Mouse (Mus musculus) cortical plate, adult 2 months (tissue): Measurements from ENCODE around the gene Homez.

Experiments
- CTCF ChIP-seq: fragments of 200-500 bp; IDR thresholded peaks from 2 replicates; pipeline ENCODE4 v1.5.1; 2011; ENCODE audit warnings: mild to moderate bottlenecking, control low read depth, low read length; ENCODE audit not compliant: insufficient read depth; ENCODE audit errors: extremely low read depth
- POLR2A ChIP-seq: fragments of 200-500 bp; IDR thresholded peaks from 2 replicates; pipeline ENCODE4 v1.6.1; 2011; ENCODE audit warnings: mild to moderate bottlenecking, low read length, control low read depth; ENCODE audit not compliant: insufficient read depth; ENCODE audit errors: extremely low read depth

DNA sequence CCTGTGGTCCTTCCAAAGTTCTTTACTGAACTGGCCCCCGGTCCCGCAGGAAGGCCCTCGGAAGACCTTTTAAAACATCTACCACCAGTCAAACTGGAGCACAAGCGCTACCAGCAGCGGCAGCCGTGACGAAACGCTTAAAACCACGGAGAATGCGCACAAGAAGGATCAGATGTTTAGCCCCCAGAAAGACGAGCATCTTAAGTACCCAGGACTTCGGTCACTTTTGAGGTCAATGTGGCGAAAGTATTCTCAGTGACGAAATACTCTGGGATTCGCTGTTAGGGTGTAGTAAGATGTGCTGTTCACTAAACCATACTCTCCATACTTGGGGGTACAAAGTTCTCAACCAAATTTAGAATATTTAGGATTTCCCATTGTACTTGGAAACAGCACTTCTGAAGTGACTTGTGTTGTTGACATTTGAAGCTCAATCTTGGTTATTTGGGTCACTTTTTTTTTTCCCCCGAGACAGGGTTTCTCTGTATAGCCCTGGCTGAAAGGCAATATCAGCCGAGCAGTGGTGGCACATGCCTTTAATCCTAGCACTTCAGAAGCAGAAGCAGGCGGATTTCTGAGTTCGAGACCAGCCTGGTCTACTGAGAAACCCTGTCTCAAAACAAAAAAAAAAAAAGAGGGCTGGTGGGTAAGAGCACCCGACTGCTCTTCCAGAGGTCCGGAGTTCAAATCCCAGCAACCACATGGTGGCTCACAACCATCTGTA is 6.3 kb downstream of the Homez start:
- TF ChIP-seq POLR2A (no peak; the same call in 1 of the 2 replicates), CTCF (no peak)
